Mouse (Mus musculus) ES-Bruce4 (cell line): ENCODE measurements at regions not wholly inside any gene's neighbourhood (a gene's known extent, or its start where the extent isn't known, plus 50 kb on each side); places are given as distances from the start of the nearest gene placed in this dataset.

Experiments
- CTCF ChIP-seq: IDR thresholded peaks from one replicate; pipeline ENCODE4 v1.8.1; 2011; ENCODE audit warnings: low read depth, low read length
- EP300 ChIP-seq: IDR thresholded peaks from 2 replicates; pipeline ENCODE4 v1.6.1; 2011; ENCODE audit warnings: low read depth, low read length; ENCODE audit not compliant: insufficient read depth

DNA sequence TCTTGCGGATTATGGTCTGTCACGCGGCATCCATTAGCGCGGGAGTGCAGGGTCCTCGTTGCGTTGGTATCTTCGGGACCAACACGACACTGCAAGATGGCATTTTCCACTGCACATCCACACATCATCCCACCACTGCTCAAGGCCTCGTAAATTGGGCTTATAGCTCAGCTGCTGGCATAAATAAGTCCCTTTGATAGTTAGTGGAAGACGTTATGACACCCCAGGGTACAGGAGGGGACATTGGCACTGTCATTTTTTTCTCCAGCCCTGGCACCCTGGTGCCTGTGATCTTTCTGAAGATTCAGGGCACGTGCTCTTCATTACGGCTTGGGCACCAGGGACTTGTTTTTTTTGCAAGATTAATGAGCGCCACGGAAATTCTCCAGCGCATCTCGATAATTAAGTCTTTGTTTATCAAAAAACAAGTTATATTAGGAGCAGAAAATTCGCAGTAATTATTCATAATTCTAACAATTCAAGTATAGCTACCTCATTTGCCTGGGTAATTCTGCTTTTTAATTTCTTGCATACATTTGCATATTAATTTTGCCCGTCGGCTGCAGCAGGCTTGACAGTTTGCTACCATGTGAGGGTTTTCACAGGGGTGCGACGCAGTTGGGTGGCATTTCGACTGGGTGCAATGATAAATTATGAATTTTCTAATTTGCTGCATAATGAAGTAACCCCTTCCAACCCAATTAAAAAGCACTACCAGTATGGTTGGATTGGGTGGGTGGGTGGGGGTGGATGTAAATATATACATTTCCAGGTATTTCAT is 119.1 kb downstream of the Vrk1 start:
- TF ChIP-seq CTCF: no peak
- TF ChIP-seq EP300: no peak
